Mouse (Mus musculus) thymus, postnatal 14 days (tissue): ENCODE results near the gene Cd5.
A peak's percentile ranks its signal among the peaks of the same experiment; 100 is the strongest.

Source experiments
- DNase-seq: peaks from one replicate; pipeline ENCODE4 v3.0.0; 2021

The Cd5 gene

DNA sequence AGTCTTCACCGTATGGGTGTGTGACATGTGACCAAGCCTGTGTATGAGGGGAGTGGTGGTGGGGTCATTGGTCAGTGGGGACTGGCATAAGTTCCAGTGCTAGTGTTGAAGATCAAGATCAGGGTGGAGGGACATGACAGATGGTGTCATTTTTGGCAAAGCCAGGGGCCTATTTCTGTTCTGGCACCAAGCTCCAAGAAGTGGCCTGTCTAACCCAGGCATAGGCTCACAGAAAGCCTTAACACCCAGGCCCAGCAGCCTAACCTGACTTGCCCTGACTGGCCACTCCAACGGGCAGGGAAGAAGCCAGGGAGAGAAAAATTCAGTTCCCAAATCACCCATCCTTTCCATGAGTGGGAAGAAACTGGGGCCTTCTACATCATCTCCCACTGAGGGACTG lies 18.7 kb upstream of the Cd5 start:
- DNase-seq, result no peak

- DNase-seq, result no peak
These were observed 18.3 kb upstream of the Cd5 start for GRCm38 (mm10) chr19:10757125-10757524.

DNA sequence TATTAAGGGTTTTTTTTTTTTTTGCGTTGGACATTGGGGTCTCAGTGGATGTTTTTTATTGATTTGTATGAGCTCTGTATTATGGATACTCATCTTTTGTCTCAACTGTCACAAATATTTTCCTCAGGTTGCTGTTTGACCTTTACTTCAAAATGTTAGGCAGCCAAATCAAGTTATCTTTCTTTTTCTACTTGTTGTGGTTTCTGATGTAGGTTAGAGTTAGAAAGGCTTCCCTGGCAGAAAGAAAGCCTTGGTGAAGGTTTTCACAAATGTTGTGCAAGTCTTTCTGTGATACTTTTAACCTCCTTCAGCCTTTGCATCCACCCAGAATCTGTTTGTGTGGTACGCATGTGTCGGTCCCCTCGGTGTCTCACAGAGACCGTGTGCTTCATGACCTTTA lies 13.8 kb upstream of the Cd5 start:
- no peak for DNase-seq

GRCm38 (mm10) chr19:10752106-10752505 lies 13.3 kb upstream of the Cd5 start:
- DNase-seq, result no peak

GRCm38 (mm10) chr19:10751607-10752006 lies 12.8 kb upstream of the Cd5 start:
- peak; percentile 66 for DNase-seq

GRCm38 (mm10) chr19:10750161-10750560 lies 11.4 kb upstream of the Cd5 start:
- no peak for DNase-seq

DNA sequence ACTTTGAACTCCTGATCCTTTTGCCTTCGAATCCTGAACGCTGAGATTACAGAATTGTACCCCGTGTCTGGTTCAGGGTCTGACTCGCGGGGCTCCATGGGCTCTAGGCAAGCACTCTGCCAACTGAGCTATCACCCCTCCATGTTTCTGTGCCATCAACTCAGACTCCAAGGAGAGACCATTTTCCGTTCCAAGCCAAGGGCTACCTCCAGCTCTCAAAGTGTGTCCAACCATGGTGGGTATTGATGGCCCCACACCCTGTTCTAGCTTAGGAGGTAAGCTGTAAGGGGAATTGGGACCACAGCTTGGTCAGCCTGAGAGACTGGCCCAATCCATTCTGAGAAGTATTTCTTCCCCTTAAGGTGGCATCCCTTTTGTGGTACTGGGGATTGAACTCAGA lies 10.5 kb upstream of the Cd5 start:
- no peak for DNase-seq

GRCm38 (mm10) chr19:10748401-10749102 lies 9.8 kb upstream of the Cd5 start:
- no peak for DNase-seq

GRCm38 (mm10) chr19:10747718-10748117 lies 8.9 kb upstream of the Cd5 start:
- DNase-seq, result no peak

DNA sequence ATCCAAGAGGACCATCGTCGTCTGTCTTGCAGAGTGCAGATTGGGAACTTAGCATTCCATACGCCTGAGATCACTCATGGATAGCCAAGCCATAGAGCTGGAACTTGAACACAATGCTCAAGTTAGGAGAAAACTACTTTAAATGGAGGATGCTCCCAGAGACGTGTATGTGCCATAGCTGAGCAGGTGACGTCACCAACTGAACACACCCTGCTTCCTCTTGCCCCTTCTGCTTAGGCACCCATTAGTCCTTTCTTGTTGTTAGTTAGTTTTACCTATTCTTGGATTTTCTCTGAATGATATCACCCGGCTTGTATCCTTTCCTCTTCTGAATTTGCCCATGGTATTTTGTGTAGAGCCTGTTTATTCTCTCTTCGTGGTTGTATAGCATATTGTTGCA lies 8.4 kb upstream of the Cd5 start:
- DNase-seq, result no peak

DNA sequence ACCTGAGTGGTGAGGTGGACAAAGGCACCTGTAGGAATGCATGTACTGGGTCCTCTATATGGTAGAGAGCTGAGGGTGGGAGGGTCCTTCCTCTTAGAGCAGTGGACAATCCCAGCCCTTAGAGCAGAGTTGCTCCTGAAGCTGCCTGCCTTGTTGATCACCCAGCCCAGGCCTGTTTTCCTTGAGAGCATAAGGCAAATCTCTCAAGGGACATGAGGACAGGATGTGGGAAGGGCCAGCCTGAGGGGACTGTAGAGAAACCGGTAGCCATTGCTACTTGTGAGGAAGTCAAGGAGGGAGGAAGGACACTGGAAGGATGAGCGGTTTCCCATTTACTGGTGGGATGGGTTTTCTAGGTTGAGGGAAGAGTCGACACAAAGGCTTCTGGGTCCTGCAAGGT lies 3.8 kb upstream of the Cd5 start:
- DNase-seq, result no peak

DNA sequence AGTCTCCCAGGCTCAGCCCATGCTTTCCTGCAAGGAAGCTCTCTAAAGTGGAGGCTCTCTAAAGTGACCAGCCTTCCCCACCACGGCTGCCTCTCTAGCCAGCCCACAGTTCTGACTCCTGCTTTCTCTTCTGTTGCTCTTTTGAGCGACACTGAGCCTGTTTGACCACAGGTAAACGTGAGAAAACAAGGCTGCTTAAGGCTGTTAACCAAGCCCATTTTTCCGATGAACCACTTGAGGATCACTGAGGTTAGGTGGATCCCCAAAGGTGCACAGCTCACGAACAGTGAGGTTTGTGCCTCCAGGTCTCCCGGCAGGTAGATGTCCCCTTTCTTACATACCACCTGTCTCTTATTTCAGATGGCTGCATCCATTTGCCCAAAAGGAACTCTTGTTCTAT lies 3.3 kb upstream of the Cd5 start:
- DNase-seq, result no peak

GRCm38 (mm10) chr19:10740641-10741440 lies 2.0 kb upstream of the Cd5 start:
- peak; percentile 86 for DNase-seq

DNA sequence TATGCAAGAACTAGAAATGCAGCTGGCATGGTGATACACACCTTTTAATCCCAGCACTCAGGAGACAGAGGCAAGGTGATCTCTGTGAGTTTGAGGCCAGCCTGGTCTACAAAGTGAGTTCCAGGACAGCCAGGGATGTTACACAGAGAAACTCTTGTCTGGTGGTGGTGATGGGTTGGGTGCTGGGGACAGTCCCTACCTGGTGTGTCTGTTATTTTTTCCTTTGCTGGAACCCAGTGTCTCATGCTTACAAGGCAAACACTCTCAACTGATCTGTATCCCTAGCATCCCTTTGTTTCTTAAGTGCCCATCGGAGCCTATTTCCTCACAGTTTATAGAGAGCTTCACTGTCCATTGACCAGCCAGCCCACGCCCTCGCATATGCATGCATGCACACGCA lies 1.1 kb upstream of the Cd5 start:
- no peak for DNase-seq

GRCm38 (mm10) chr19:10738038-10738437 lies 764 bp downstream of the Cd5 start:
- peak; percentile 44 for DNase-seq

DNA sequence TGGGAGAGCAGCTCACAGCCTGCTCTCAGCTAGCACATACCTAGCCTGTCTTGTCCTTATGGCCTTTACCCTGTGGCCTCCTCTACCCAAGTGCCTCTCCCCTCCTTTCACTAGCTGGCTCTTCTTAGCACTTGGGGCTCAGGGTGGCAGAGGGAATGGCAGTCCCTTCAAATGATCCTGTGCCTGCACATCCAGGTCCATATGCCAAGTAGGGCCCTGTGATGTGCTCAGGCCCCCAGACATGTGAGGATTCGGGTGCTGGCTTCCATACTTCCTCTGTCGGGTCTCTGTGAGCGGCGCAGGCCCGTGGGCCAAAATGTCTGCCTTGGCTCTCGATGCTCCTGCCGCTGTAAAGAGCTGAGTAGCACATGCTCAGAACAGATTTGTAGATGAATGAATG lies 2.9 kb downstream of the Cd5 start:
- no peak for DNase-seq

DNA sequence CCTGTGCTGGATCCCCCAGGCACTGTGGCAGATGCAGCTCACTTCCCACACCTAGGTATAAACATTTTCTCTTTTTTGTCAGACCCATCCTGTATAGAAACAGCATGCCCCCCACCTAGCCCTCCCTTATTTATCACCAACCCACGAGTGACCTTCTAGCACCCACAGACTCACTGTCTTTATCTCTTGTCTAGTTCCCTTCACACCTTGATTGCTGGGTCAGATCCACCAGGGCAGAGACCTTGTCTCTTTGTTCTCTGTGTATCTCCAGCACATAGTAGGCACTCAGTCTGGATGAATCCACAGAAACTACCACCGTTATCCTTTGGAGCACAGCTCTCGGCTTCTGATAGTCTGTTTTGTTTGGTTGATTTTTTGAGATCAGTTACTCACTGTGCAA lies 3.7 kb downstream of the Cd5 start:
- DNase-seq, result no peak

DNA sequence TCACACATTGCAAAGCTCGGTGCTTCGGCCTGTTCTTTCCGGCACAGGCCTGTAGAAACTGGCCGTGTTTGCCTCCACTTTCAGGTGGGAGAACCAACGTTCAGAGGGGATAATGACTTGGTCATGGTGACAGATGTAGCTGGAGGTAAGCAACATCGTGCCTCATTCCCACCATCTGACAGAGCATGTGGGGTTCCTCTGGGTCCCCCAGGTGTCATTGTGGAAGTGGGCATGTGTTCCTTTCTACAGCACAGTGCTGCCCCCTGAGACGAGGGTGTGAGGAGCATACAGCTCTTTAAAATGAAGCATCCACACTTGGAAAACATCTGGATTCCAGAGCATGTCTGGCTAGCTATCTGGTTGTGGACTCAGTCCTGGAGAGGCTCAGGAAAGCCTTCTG lies 4.2 kb downstream of the Cd5 start:
- peak; percentile 54 for DNase-seq

DNA sequence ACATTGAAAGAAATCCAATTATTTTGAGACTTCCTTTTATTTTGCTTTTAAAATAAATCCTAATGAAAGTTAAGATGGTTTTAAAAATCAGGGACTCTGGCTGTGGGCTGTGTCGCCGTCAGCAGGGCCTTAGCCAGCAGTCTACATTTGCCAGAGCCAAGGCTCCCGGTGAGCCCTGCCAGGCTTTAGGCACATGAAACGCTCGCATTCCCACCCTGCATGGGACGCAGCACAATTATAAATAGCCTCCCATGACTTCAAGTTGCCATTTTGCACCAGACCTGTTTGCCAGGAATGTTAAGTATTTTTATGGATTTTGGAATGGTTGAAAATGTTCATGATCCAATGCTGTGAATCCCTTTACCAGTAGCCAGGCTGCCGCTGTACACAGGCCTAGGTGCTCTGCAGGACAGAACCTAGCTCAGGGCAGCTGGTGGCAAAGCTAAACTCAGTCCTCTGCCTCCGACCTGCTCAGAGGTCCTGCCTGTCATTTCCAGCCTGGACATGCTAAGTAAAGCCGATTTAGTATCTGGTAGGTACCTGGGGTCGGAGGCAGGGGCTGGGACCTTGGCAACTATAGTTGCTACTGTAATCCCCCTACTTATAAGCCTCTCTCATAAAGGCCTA lies 5.2 kb downstream of the Cd5 start:
- DNase-seq, result no peak

DNA sequence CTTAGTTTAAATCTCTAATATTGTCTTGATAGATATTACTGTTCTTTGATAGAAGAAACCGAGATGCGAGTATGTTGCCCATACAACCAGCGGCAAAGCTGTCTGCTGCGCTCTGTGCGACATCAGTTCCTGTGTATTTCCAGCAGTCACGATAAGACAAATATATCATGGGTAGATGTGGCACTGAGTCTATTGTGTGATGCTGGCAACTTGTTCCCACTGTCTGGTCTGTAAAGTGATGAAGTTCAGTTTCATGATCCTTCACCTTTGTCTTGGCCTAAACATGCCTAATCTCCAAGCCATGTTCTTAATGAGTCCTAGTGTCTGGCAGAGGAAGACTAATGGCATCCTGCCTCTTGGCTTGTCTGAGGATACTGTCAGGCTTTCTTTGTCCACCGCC lies 6.1 kb downstream of the Cd5 start:
- no peak for DNase-seq

DNA sequence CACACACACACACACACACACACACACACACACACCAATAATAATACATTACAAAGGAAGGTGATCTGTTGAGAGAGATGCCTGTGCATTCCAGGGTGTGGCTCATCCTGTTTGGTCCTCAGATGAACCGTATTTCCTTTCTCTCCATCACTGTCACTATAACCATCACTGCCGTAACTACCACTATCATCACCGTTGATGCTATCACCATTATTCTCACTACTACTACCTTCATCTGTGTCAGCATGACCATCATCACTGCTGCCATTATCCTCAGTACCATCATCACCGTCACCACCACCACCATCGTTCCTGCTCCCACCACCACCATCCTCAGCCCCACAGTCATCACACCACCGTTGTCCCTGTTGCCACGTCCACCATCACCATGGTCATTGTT lies 6.8 kb downstream of the Cd5 start:
- no peak for DNase-seq

GRCm38 (mm10) chr19:10730469-10730868 lies 8.3 kb downstream of the Cd5 start:
- no peak for DNase-seq

DNA sequence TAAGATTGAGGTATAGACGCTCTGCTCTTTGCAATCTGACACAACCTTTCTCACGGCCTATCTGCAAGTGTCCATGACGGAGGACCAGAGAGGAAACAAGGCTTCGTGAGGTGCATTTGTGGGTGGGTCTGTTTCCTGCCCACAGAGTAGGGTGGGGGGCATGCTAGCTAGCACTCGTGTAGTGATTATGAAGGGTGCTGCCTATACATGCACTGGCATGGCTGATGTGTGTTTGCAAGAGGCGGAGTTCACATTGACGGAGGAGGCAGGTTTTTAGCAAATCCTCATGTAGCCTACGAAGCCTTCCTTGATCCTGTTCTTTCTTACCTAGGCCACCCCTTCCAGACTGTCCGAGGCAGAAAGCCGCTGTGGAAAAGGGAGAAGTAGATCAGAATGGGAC lies 8.9 kb downstream of the Cd5 start:
- DNase-seq, result no peak
